Mouse (Mus musculus): ENCODE results near the gene Mipol1. TPM values are rescaled to one million over a fixed set of nuclear protein-coding genes. Genes with fewer than 3 reads are reported as not detected.
A peak's percentile ranks its signal among the peaks of the same experiment; 100 is the strongest.

Mipol1 gene
- polyA plus RNA-seq, 1 experiment = not detected

DNA sequence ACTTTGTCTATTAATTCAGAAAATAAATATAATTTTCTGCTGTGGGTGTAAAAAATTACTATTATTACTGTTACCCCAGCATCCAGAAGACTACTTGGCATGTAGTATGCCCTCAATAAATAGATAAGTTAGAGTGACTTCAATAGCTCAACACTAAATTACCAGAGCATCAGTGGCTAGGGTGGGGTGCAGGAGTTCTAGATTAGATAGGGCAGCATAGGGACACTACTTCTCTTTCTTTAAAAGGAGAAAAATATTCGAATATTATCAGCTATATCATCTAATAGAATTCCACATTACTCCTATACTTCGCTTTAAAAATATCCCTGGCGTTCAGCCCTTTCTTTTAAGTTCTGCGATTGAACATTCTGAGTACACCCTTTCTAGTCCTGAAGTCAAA lies 524 bp upstream of the Mipol1 start:
- Histone ChIP-seq H3K27ac (ENCODE audit: insufficient read depth, low read depth, low read length) (peak overlapping the region; percentile 71; the same call in 1 of the 2 replicates), H3K4me3 (ENCODE audit: insufficient read depth, low read depth, low read length) (peak overlapping the region; percentile 75), H3K4me1 (ENCODE audit: control insufficient read depth, insufficient read depth, low read length) (no peaks in the 10 kb centered on the region)
- TF ChIP-seq CTCF (IDR thresholded peaks at IDR 0.05; ENCODE audit: insufficient read depth, low read depth, low read length) (no peak), POLR2A (IDR thresholded peaks at IDR 0.05; ENCODE audit: insufficient read depth, low read depth, low read length) (no peak)
- WGBS = 15% methylated on average over 4 of the region's 4 CpGs

DNA sequence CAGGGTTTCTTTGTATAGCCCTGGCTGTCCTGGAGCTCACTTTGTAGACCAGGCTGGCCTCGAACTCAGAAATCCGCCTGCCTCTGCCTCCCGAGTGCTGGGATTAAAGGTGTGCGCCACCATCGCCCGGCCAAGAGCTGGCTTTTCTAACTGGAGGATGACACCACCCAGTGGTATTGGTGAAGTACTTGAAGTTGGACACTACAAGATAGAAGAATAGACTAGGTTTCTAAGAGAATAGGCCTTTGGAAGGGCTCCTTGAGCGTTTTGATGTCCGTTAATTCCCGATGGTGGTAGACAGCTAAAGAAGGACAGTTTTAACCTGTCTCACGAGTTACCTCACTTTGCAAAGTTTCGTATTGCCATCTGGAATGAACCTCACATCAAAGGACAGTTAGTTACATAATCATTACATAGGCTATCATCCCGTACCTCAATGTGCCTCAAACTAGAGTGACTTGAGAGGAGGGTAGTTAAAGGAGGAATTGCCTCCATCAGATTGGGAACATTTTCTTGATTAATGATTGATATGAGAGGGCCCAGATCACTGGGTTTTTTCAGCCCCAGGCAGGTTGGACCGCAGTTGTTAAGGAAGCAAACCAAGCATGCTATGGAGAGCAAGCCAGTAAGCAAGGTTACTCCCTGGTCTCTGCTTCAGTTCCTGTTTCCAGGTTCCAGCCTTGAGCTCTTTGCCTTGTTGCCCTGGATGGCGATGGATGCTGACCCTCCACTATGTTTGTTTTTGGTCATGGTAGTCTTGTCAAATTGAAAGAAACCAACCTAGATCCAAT lies 1.1 kb downstream of the Mipol1 start:
- whole genome bisulfite sequencing = 74% methylated on average over 14 of the region's 14 CpGs
- H3K4me1 ChIP-seq (ENCODE audit: control insufficient read depth, insufficient read depth, low read length) = no peaks in the 10 kb centered on the region
- TF ChIP-seq POLR2A (IDR thresholded peaks at IDR 0.05; ENCODE audit: insufficient read depth, low read depth, low read length) (no peak), CTCF (IDR thresholded peaks at IDR 0.05; ENCODE audit: insufficient read depth, low read depth, low read length) (no peak)
- no peak overlapping the region for H3K27ac ChIP-seq (ENCODE audit: insufficient read depth, low read depth, low read length)
- peak overlapping the region; percentile 75; the same call in 1 of the 2 replicates for H3K4me3 ChIP-seq (ENCODE audit: insufficient read depth, low read depth, low read length)

DNA sequence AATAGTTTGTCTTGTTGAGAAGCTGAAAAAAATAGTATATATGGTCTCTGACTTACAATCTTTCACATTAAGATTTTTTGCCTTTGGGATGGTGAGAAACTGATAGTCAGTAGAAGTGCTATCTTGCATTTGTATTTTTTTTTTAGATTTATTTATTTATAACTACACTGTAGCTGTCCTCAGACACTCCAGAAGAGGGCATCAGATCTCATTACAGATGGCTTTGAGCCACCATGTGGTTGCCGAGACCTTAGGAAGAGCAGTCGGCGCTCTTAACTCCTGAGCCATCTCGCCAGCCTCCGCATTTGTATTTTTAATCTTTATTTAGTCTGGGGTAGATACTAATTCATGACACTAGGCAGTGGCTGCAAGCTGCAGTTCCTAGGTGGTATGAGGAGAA lies 3.2 kb downstream of the Mipol1 start:
- H3K4me1 ChIP-seq (ENCODE audit: control insufficient read depth, insufficient read depth, low read length) = no peaks in the 10 kb centered on the region
- no peak for TF ChIP-seq CTCF (IDR thresholded peaks at IDR 0.05; ENCODE audit: insufficient read depth, low read depth, low read length)
- no peak for TF ChIP-seq POLR2A (IDR thresholded peaks at IDR 0.05; ENCODE audit: insufficient read depth, low read depth, low read length)
- 86% methylated on average over 5 of the region's 5 CpGs for WGBS

DNA sequence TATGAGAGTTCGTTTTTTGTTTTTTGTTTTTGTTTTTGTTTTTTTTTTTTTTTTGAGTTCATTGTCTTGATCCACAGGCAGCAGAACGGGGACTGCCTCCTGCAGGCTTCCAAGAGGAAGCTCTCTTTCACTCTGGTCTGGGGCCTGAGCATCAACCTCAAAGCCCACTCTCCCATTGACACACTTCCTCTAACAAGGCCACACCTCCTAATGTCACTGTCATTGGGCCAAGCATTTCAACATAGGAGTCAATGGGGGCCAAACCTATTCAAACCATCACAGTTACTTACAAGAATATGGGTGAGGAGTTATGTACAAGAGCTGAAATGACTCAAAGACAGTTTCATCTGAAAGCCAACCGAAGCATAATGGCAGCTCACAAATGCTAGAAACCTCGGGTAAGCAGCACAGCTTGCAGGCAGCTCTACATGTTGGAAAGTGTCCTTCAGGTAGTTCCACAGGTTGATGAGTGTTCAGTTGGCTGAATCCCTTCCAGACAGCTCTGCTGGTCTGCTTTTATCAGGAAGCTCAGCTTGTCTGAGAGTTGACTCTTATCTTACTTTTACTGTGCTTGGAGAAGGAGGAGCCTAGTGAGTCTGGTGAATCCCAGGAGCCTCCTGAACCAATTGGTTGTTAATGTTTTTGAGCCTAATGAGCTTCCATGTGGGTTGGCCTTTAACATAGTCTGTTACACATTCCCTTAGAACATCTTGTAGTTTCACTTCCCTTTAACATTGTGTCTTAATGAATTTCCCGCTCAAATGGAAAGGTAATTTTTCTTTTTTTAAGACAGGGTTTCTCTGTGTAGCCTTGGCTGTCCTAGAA lies 13.7 kb downstream of the Mipol1 start:
- TF ChIP-seq POLR2A (IDR thresholded peaks at IDR 0.05; ENCODE audit: insufficient read depth, low read depth, low read length) = no peak
- no peak for TF ChIP-seq CTCF (IDR thresholded peaks at IDR 0.05; ENCODE audit: insufficient read depth, low read depth, low read length)
- WGBS = 93% methylated on average over 5 of the region's 5 CpGs
- H3K4me1 ChIP-seq (ENCODE audit: control insufficient read depth, insufficient read depth, low read length) = no peaks in the 10 kb centered on the region

More for the DNA sequence above, 3.2 kb downstream of the Mipol1 start:
- no peak overlapping the region for H3K4me3 ChIP-seq (ENCODE audit: insufficient read depth, low read depth, low read length)
- no peak overlapping the region for H3K27ac ChIP-seq (ENCODE audit: insufficient read depth, low read depth, low read length)

DNA sequence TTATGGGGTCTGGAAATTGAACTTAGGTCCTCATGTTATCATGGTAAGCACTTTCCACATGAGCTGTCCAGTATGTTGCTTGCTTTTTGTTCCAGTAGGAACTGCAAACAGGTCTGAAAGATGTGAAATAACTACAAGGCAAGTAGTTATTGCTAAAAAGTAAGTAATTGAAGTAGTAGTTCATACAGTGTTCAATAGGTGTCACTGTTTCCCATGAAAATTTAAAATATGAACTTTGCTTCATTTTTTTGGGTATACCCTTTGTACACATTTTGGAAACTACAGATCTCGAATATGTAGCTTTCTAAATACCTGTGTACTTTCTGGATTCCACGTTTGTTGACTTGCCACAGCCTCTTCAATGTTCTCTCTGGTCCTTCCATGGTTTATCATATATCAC lies 28.3 kb downstream of the Mipol1 start:
- Histone ChIP-seq H3K27ac (ENCODE audit: insufficient read depth, low read depth, low read length) (no peak overlapping the region), H3K4me3 (ENCODE audit: insufficient read depth, low read depth, low read length) (no peak overlapping the region), H3K4me1 (ENCODE audit: control insufficient read depth, insufficient read depth, low read length) (no peaks in the 10 kb centered on the region)
- 50% methylated on average over 2 of the region's 2 CpGs for WGBS
- no peak for TF ChIP-seq CTCF (IDR thresholded peaks at IDR 0.05; ENCODE audit: insufficient read depth, low read depth, low read length)
- no peak for TF ChIP-seq POLR2A (IDR thresholded peaks at IDR 0.05; ENCODE audit: insufficient read depth, low read depth, low read length)

More for the DNA sequence above, 13.7 kb downstream of the Mipol1 start:
- H3K27ac ChIP-seq (ENCODE audit: insufficient read depth, low read depth, low read length) = no peak overlapping the region
- no peak overlapping the region for H3K4me3 ChIP-seq (ENCODE audit: insufficient read depth, low read depth, low read length)

DNA sequence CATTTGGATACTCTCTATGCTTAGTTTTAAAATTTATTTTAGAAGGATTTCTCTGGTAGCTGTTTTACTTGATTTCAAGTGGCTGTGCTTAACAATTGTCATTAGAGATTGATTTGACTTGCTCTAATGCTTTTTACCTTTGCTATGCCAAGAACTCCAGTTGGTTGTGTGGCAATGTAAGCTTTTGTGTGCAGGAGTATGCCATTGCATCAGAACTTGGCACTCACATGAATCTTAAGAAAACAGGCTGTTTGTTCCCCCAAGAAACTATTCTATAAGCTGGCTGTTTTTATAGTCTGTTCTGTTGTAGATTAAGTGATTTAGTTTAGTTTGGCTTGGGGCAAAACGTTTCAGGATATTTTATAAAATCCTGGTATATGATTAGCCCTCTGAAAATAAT lies 45.2 kb downstream of the Mipol1 start:
- Histone ChIP-seq H3K4me1 (ENCODE audit: control insufficient read depth, insufficient read depth, low read length) (no peaks in the 10 kb centered on the region), H3K27ac (ENCODE audit: insufficient read depth, low read depth, low read length) (no peak overlapping the region), H3K4me3 (ENCODE audit: insufficient read depth, low read depth, low read length) (no peak overlapping the region)
- whole genome bisulfite sequencing = 14% methylated on average over 1 of the region's 1 CpGs
- TF ChIP-seq POLR2A (IDR thresholded peaks at IDR 0.05; ENCODE audit: insufficient read depth, low read depth, low read length) (no peak), CTCF (IDR thresholded peaks at IDR 0.05; ENCODE audit: insufficient read depth, low read depth, low read length) (no peak)

DNA sequence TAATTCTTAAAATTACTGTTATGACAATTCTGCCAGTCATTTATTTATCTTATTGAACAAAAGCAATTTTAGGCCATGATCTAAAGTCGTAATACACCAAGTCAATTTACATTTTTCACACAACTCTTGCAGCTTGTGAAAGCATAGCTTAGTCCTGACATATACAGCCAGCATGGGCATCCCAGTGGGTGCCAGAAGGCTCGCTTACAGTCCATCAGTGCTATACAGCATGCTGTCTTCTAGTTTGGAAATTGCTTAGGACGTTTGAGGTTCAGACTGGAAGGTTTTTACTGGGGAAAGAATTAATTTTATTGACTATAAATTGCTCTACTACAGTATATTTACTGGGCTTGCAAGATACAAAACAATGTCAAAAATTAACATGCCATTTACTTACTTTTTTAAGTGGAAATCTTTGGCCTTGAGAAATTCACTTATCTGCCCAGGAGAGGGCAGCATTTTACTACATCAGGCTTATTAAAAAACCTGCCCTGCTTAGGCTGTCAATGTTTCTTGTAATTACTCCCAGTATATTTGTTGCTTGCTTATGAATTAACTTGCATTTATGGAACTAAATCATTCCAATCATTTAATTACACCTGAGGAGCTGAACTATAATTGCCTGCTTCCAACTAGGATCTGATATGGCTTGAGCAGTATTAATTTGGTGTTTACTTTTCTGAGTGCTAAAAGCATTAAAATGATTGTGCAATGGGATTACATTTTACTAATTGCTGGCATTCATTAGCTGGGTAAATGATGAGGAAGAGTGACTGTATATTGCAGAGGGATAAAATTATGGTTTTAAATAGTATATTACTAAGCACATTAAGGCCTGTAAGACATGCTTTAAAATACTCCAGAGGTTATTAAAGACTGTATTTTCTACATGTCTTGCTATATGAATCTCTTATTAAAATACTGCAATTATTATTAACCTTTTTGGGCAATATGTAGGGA lies 51.2 kb downstream of the Mipol1 start:
- Histone ChIP-seq H3K4me1 (ENCODE audit: control insufficient read depth, insufficient read depth, low read length) (no peaks in the 10 kb centered on the region), H3K4me3 (ENCODE audit: insufficient read depth, low read depth, low read length) (no peak overlapping the region), H3K27ac (ENCODE audit: insufficient read depth, low read depth, low read length) (no peak overlapping the region)
- TF ChIP-seq POLR2A (IDR thresholded peaks at IDR 0.05; ENCODE audit: insufficient read depth, low read depth, low read length) (no peak), CTCF (IDR thresholded peaks at IDR 0.05; ENCODE audit: insufficient read depth, low read depth, low read length) (no peak)
- 64% methylated on average over 3 of the region's 3 CpGs for WGBS

DNA sequence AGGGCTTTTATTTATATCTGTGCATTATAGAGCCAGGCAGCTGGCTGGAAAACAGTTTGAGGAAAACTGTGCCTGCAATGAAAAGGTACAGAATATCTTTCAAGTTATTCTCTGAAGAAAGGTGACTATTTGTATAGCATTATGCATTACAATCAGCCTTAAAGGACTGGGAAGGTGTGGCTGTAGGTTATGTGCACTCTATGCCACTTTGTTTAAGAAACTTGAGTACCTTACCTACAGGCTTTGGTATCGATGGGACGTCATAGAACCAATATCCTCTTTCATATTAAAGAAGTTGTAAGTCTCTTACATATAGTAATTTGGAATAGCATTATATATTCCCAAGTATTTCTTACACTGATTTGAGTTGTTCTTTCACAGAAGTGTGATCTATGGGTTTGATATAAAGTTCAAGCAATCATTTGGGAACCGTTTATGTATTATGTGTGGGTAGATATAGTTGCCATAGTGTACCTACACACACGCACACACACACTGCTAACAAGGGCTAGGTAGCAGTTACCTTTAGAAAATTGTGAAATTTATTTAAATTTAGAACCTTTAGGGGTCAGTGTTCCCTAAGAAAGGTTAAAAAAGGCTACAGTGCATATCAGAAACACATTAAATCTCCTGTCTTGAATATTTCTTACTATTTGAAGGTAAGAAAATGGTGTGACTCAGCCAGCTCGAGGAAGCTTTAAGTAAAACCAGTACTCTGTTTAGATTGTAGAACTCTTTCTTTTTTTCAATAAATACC lies 55.3 kb downstream of the Mipol1 start:
- no peaks in the 10 kb centered on the region for H3K4me1 ChIP-seq (ENCODE audit: control insufficient read depth, insufficient read depth, low read length)
- H3K27ac ChIP-seq (ENCODE audit: insufficient read depth, low read depth, low read length) = no peak overlapping the region
- TF ChIP-seq CTCF (IDR thresholded peaks at IDR 0.05; ENCODE audit: insufficient read depth, low read depth, low read length) (no peak), POLR2A (IDR thresholded peaks at IDR 0.05; ENCODE audit: insufficient read depth, low read depth, low read length) (no peak)
- 90% methylated on average over 5 of the region's 5 CpGs for WGBS
- H3K4me3 ChIP-seq (ENCODE audit: insufficient read depth, low read depth, low read length) = no peak overlapping the region

Data from olfactory bulb, adult 2 months (tissue).